Mouse (Mus musculus) kidney, embryonic 14.5 days (tissue): ENCODE measurements around the gene Ncl. TPM values are rescaled to one million over a fixed set of nuclear protein-coding genes. Genes with fewer than 3 reads are reported as not detected.

Experiments
- ATAC-seq: fragments of 200-750 bp; cut with Nextera tagmentation; 2 replicates; pipeline ENCODE4 v1.8.0; 2017; ENCODE audit warnings: moderate number of reproducible peaks, mild to moderate bottlenecking, moderate TSS enrichment, moderate library complexity; ENCODE audit not compliant: low FRiP score, low TSS enrichment
- H3K27ac ChIP-seq: fragments of 300-500 bp; sonication (generic); 2 replicates; pipeline ENCODE4 v1.5.1; 2014; ENCODE audit warnings: low read depth, mild to moderate bottlenecking, low read length, moderate library complexity, mixed read lengths
- H3K27me3 ChIP-seq: fragments of 300-500 bp; sonication (generic); 2 replicates; pipeline ENCODE4 v1.6.1; 2014; ENCODE audit warnings: mild to moderate bottlenecking, low read length; ENCODE audit not compliant: control insufficient read depth, insufficient read depth
- H3K36me3 ChIP-seq: fragments of 300-500 bp; sonication (generic); 2 replicates; pipeline ENCODE4 v1.6.1; 2014; ENCODE audit warnings: low read length, mixed read lengths; ENCODE audit not compliant: control insufficient read depth, insufficient read depth
- H3K4me1 ChIP-seq: fragments of 300-500 bp; sonication (generic); 2 replicates; pipeline ENCODE4 v1.6.1; 2014; ENCODE audit warnings: low read length, mixed read lengths; ENCODE audit not compliant: control insufficient read depth, insufficient read depth
- H3K4me2 ChIP-seq: fragments of 300-500 bp; sonication (generic); replicated peaks from 2 replicates; pipeline ENCODE4 v1.6.1; 2014; ENCODE audit warnings: low read depth, mild to moderate bottlenecking, low read length
- H3K4me3 ChIP-seq: fragments of 300-500 bp; sonication (generic); 2 replicates; pipeline ENCODE4 v1.5.1; 2014; ENCODE audit warnings: mild to moderate bottlenecking, low read length
- H3K9ac ChIP-seq: fragments of 300-500 bp; sonication (generic); 2 replicates; pipeline ENCODE4 v1.6.1; 2014; ENCODE audit warnings: low read depth, mild to moderate bottlenecking, low read length, moderate library complexity
- H3K9me3 ChIP-seq: fragments of 300-500 bp; sonication (generic); 2 replicates; pipeline ENCODE4 v1.6.1; 2016; ENCODE audit warnings: low read length; ENCODE audit not compliant: control insufficient read depth
- WGBS: fragments of 180-500 bp; shearing (Covaris S2); extraction: QIAGEN DNeasy Blood & Tissue Kit; methylation state at CpG from one replicate; pipeline ENCODE4 v1.1.7; 2014; 5-methylcytosine and 5-hydroxymethylcytosine counted together
- polyA plus RNA-seq: library from polyadenylated mRNA; unstranded; fragments of >200 nt; fragmentation: Nextera tagmentation; extraction: Ambion mirVana; gene quantifications from 2 replicates; pipeline ENCODE4 v1.2.1, GENCODE M21; 2014

Ncl gene
- polyA plus RNA-seq, 1 experiment from 2014 or later, result 491 TPM

GRCm38 (mm10) chr1:86368086-86368485 is 8.9 kb upstream of the Ncl start:
- Histone ChIP-seq H3K36me3 (no peaks in the 10 kb centered on the region), H3K27ac (no peak overlapping the region), H3K4me2 (no peak overlapping the region), H3K27me3 (no peaks in the 10 kb centered on the region), H3K4me3 (no peak overlapping the region), H3K9ac (no peak overlapping the region), H3K4me1 (no peaks in the 10 kb centered on the region), H3K9me3 (no peaks in the 10 kb centered on the region)
- 80% methylated on average over 4 of the region's 4 CpGs for WGBS
- ATAC-seq, result no peak

- peaks cover 13% of the 10 kb centered on the region; the same call in 1 of the 2 replicates for H3K4me1 ChIP-seq
- no peaks in the 10 kb centered on the region for H3K27me3 ChIP-seq
- no peak overlapping the region for H3K27ac ChIP-seq
- no peak for ATAC-seq
- H3K9me3 ChIP-seq, result no peaks in the 10 kb centered on the region
- H3K36me3 ChIP-seq, result no peaks in the 10 kb centered on the region
- no peak overlapping the region for H3K4me3 ChIP-seq
- H3K9ac ChIP-seq, result no peak overlapping the region
- 27% methylated on average over 6 of the region's 6 CpGs for WGBS
- no peak overlapping the region for H3K4me2 ChIP-seq
Measured at GRCm38 (mm10) chr1:86363671-86364070, 4.5 kb upstream of the Ncl start.

- Histone ChIP-seq H3K9ac (no peak overlapping the region), H3K27ac (no peak overlapping the region), H3K36me3 (peaks cover 7% of the 10 kb centered on the region), H3K4me2 (no peak overlapping the region), H3K4me1 (peaks cover 23% of the 10 kb centered on the region), H3K4me3 (no peak overlapping the region), H3K9me3 (no peaks in the 10 kb centered on the region), H3K27me3 (no peaks in the 10 kb centered on the region)
- WGBS, result 89% methylated on average over 4 of the region's 4 CpGs
- no peak for ATAC-seq
Measured at GRCm38 (mm10) chr1:86361852-86362615, 2.8 kb upstream of the Ncl start.

- H3K9ac ChIP-seq, result peak overlapping the region; percentile 97
- WGBS, result 13% methylated on average over 12 of the region's 12 CpGs
- H3K4me3 ChIP-seq, result peak overlapping the region; percentile 95
- no peaks in the 10 kb centered on the region for H3K27me3 ChIP-seq
- H3K4me1 ChIP-seq, result peaks cover 23% of the 10 kb centered on the region
- no peaks in the 10 kb centered on the region for H3K9me3 ChIP-seq
- H3K27ac ChIP-seq, result no peak overlapping the region
- H3K36me3 ChIP-seq, result peaks cover 23% of the 10 kb centered on the region
- peak overlapping the region; percentile 68 for H3K4me2 ChIP-seq
- no peak for ATAC-seq
Measured at GRCm38 (mm10) chr1:86360441-86360840, 1.2 kb upstream of the Ncl start.

- ATAC-seq, result peak; percentile 10; the same call in 1 of the 2 replicates
- peak overlapping the region; percentile 97 for H3K9ac ChIP-seq
Measured at GRCm38 (mm10) chr1:86359798-86360179, 589 bp upstream of the Ncl start.

GRCm38 (mm10) chr1:86358229-86358905 is 833 bp downstream of the Ncl start:
- Histone ChIP-seq H3K36me3 (peaks cover 43% of the 10 kb centered on the region), H3K27ac (peak overlapping the region; percentile 99), H3K4me1 (peaks cover 23% of the 10 kb centered on the region), H3K9ac (peak overlapping the region; percentile 97), H3K9me3 (no peaks in the 10 kb centered on the region), H3K27me3 (no peaks in the 10 kb centered on the region), H3K4me2 (peak overlapping the region; percentile 58), H3K4me3 (peak overlapping the region; percentile 95)
- no peak for ATAC-seq
- WGBS, result under 1% methylated on average over 32 of the region's 41 CpGs

More at GRCm38 (mm10) chr1:86359798-86360179, 589 bp upstream of the Ncl start:
- Histone ChIP-seq H3K9me3 (no peaks in the 10 kb centered on the region), H3K27ac (peak overlapping the region; percentile 65; the same call in 1 of the 2 replicates), H3K4me2 (peak overlapping the region; percentile 68), H3K4me3 (peak overlapping the region; percentile 95), H3K4me1 (peaks cover 23% of the 10 kb centered on the region), H3K27me3 (no peaks in the 10 kb centered on the region), H3K36me3 (peaks cover 29% of the 10 kb centered on the region)
- under 1% methylated on average over 26 of the region's 26 CpGs for WGBS

- H3K27me3 ChIP-seq, result no peaks in the 10 kb centered on the region
- H3K36me3 ChIP-seq, result peaks cover 85% of the 10 kb centered on the region
- H3K9ac ChIP-seq, result no peak overlapping the region
- H3K4me2 ChIP-seq, result no peak overlapping the region
- WGBS, result 92% methylated on average over 2 of the region's 2 CpGs
- H3K9me3 ChIP-seq, result no peaks in the 10 kb centered on the region
- peaks cover 10% of the 10 kb centered on the region; the same call in 1 of the 2 replicates for H3K4me1 ChIP-seq
- no peak for ATAC-seq
- no peak overlapping the region for H3K27ac ChIP-seq
- no peak overlapping the region for H3K4me3 ChIP-seq
Measured at GRCm38 (mm10) chr1:86354186-86354585, 5.0 kb downstream of the Ncl start.

GRCm38 (mm10) chr1:86350576-86350975 is 8.6 kb downstream of the Ncl start:
- H3K36me3 ChIP-seq, result peaks cover 90% of the 10 kb centered on the region
- no peaks in the 10 kb centered on the region for H3K9me3 ChIP-seq
- WGBS, result 90% methylated on average over 8 of the region's 8 CpGs
- no peak overlapping the region for H3K4me2 ChIP-seq
- H3K4me1 ChIP-seq, result no peaks in the 10 kb centered on the region
- no peak overlapping the region for H3K27ac ChIP-seq
- no peaks in the 10 kb centered on the region for H3K27me3 ChIP-seq
- H3K4me3 ChIP-seq, result no peak overlapping the region
- H3K9ac ChIP-seq, result no peak overlapping the region
- ATAC-seq, result no peak

- H3K9me3 ChIP-seq, result no peaks in the 10 kb centered on the region
- ATAC-seq, result no peak
- H3K4me3 ChIP-seq, result no peak overlapping the region
- H3K4me2 ChIP-seq, result no peak overlapping the region
- peaks cover 82% of the 10 kb centered on the region for H3K36me3 ChIP-seq
- WGBS, result 76% methylated on average over 1 of the region's 1 CpGs
- no peaks in the 10 kb centered on the region for H3K27me3 ChIP-seq
- H3K9ac ChIP-seq, result no peak overlapping the region
- no peak overlapping the region for H3K27ac ChIP-seq
- H3K4me1 ChIP-seq, result no peaks in the 10 kb centered on the region
Measured at GRCm38 (mm10) chr1:86349696-86350095, 9.5 kb downstream of the Ncl start.
